Mouse (Mus musculus) lung, postnatal 0 days (tissue): Measurements from ENCODE around the gene Iqgap3.

ENCODE experiments used
- CTCF ChIP-seq: IDR thresholded peaks from 2 replicates; pipeline ENCODE4 v1.5.1; 2016; ENCODE audit warnings: antibody characterized with exemption, mild to moderate bottlenecking
- EP300 ChIP-seq: IDR thresholded peaks from 2 replicates; pipeline ENCODE4 v1.6.1; 2016; ENCODE audit warnings: antibody characterized with exemption, mild to moderate bottlenecking, control low read depth

DNA sequence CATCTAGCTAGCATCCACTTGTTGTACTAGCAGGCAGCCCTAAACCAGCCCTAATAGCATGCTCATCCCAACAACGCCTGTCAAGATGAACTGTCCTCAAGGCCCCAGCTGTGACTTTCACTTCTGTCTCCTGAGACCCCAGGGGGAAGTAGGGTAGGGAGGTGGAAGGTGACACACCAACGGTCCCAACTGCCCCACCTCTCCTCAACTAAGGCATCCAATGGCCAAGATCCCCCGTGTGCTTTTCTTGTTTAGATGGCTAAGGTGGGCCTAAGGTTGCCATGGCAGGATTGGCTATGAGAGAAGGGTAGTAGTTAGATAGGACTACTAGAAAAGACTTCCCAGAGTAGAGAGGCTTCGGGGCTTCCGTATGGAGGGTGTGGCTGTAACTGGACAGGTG, 66.6 kb downstream of the Iqgap3 start:
- TF ChIP-seq CTCF: no peak
- TF ChIP-seq EP300: no peak
